Mouse (Mus musculus): ENCODE results near the gene Sost.
"Not testable (repeated sequence)": the region's sequence is repeated elsewhere in the genome, so short reads cannot be mapped to it uniquely, and the experiment has no call there.

Gene Sost

GRCm38 (mm10) chr11:101966965-101967614 is at the start of gene Sost:
Gene Sost, minus strand, starts transcription at chr11:101967015.
- DNase-seq = no peak

- no peak for DNase-seq
Measured at GRCm38 (mm10) chr11:102016136-102016535, 49.3 kb upstream of the Sost start.

- DNase-seq = no peak
Measured at GRCm38 (mm10) chr11:102015472-102015871, 48.7 kb upstream of the Sost start.

- no peak for DNase-seq
Measured at GRCm38 (mm10) chr11:102013201-102013600, 46.4 kb upstream of the Sost start.

- no peak for DNase-seq
Measured at GRCm38 (mm10) chr11:102011510-102011909, 44.7 kb upstream of the Sost start.

- DNase-seq = peak; percentile 89
Measured at GRCm38 (mm10) chr11:102010140-102010539, 43.3 kb upstream of the Sost start.

- no peak for DNase-seq
Measured at GRCm38 (mm10) chr11:102008954-102009637, 42.3 kb upstream of the Sost start.

GRCm38 (mm10) chr11:102008372-102008771 is 41.6 kb upstream of the Sost start:
- peak; percentile 39 for DNase-seq

- DNase-seq = no peak
Measured at GRCm38 (mm10) chr11:102006688-102007087, 39.9 kb upstream of the Sost start.

GRCm38 (mm10) chr11:102006271-102006670 is 39.5 kb upstream of the Sost start:
- DNase-seq = no peak

- no peak for DNase-seq
Measured at GRCm38 (mm10) chr11:102004251-102004650, 37.4 kb upstream of the Sost start.

GRCm38 (mm10) chr11:101999466-101999865 is 32.7 kb upstream of the Sost start:
- DNase-seq = no peak

- DNase-seq = no peak
Measured at GRCm38 (mm10) chr11:101998258-101998657, 31.4 kb upstream of the Sost start.

GRCm38 (mm10) chr11:101995938-101996337 is 29.1 kb upstream of the Sost start:
- no peak for DNase-seq

GRCm38 (mm10) chr11:101994100-101994499 is 27.3 kb upstream of the Sost start:
- no peak for DNase-seq

- DNase-seq = no peak
Measured at GRCm38 (mm10) chr11:101992411-101992810, 25.6 kb upstream of the Sost start.

- DNase-seq = no peak
Measured at GRCm38 (mm10) chr11:101991813-101992212, 25.0 kb upstream of the Sost start.

- no peak for DNase-seq
Measured at GRCm38 (mm10) chr11:101990244-101990643, 23.4 kb upstream of the Sost start.

- no peak for DNase-seq
Measured at GRCm38 (mm10) chr11:101986913-101987312, 20.1 kb upstream of the Sost start, which contains the start of gene Dusp3. Gene Dusp3, minus strand, starts transcription at chr11:101987013.

GRCm38 (mm10) chr11:101985990-101986389 is 19.2 kb upstream of the Sost start:
- peak; percentile 85 for DNase-seq

GRCm38 (mm10) chr11:101985450-101985849 is 18.6 kb upstream of the Sost start:
- DNase-seq = not testable (repeated sequence)

GRCm38 (mm10) chr11:101984054-101985025 is 17.5 kb upstream of the Sost start, which contains the start of gene Cfap97d1:
Gene Cfap97d1, plus strand, starts transcription at chr11:101984279.
- DNase-seq = peak; percentile 96

GRCm38 (mm10) chr11:101983431-101983921 is 16.7 kb upstream of the Sost start:
- peak; percentile 45 for DNase-seq

All from cerebellum, adult 11-12 months (tissue).